Mouse (Mus musculus) intestine, embryonic 16.5 days (tissue): Measurements from ENCODE around the gene Elmo1. TPM values are rescaled to one million over a fixed set of nuclear protein-coding genes. Genes with fewer than 3 reads are reported as not detected.

Experiments used
- ATAC-seq: fragments of 200-750 bp; cut with Nextera tagmentation; 2 replicates; pipeline ENCODE4 v1.8.0; 2017; ENCODE audit warnings: moderate TSS enrichment, moderate library complexity
- H3K27ac ChIP-seq: fragments of 300-500 bp; sonication (generic); 2 replicates; pipeline ENCODE4 v1.5.1; 2014; ENCODE audit warnings: mild to moderate bottlenecking, low read length
- H3K27me3 ChIP-seq: fragments of 300-500 bp; sonication (generic); replicated peaks from 2 replicates; pipeline ENCODE4 v1.6.1; 2014; ENCODE audit warnings: low read length, control low read depth, mixed read lengths; ENCODE audit not compliant: control insufficient read depth, insufficient read depth
- H3K36me3 ChIP-seq: fragments of 300-500 bp; sonication (generic); 2 replicates; pipeline ENCODE4 v1.6.1; 2014; ENCODE audit warnings: low read length, control low read depth; ENCODE audit not compliant: control insufficient read depth, insufficient read depth
- H3K4me1 ChIP-seq: fragments of 300-500 bp; sonication (generic); 2 replicates; pipeline ENCODE4 v1.6.1; 2014; ENCODE audit warnings: low read length, control low read depth, mixed read lengths; ENCODE audit not compliant: control insufficient read depth, insufficient read depth
- H3K4me2 ChIP-seq: fragments of 300-500 bp; sonication (generic); 2 replicates; pipeline ENCODE4 v1.6.1; 2014; ENCODE audit warnings: low read depth, low read length, control low read depth
- H3K4me3 ChIP-seq: fragments of 300-500 bp; sonication (generic); 2 replicates; pipeline ENCODE4 v1.5.1; 2014; ENCODE audit warnings: mild to moderate bottlenecking, low read length
- H3K9ac ChIP-seq: fragments of 300-500 bp; sonication (generic); 2 replicates; pipeline ENCODE4 v1.6.1; 2014; ENCODE audit warnings: low read depth, low read length
- H3K9me3 ChIP-seq: fragments of 300-500 bp; sonication (generic); 2 replicates; pipeline ENCODE4 v1.6.1; 2016; ENCODE audit warnings: low read length, control low read depth; ENCODE audit not compliant: control insufficient read depth
- WGBS: fragments of 180-500 bp; shearing (Covaris S2); extraction: QIAGEN DNeasy Blood & Tissue Kit; methylation state at CpG from one replicate; pipeline ENCODE4 v1.1.7; 2014; 5-methylcytosine and 5-hydroxymethylcytosine counted together
- polyA plus RNA-seq: library from polyadenylated mRNA; unstranded; fragments of >200 nt; fragmentation: Nextera tagmentation; extraction: Ambion mirVana; gene quantifications from 2 replicates; pipeline ENCODE4 v1.2.1, GENCODE M21; 2015

The Elmo1 gene
- polyA plus RNA-seq, 1 experiment from 2014 or later, result 14.4 TPM

GRCm38 (mm10) chr13:20538216-20539070, 448.0 kb downstream of the Elmo1 start:
- no peak overlapping the region; the same call in 1 of the 2 replicates for H3K27ac ChIP-seq
- no peak for ATAC-seq
- H3K9me3 ChIP-seq, result no peaks in the 10 kb centered on the region
- no peak overlapping the region for H3K9ac ChIP-seq
- H3K4me3 ChIP-seq, result no peak overlapping the region
- WGBS, result 62% methylated on average over 12 of the region's 12 CpGs
- H3K4me2 ChIP-seq, result no peak overlapping the region
- H3K4me1 ChIP-seq, result no peaks in the 10 kb centered on the region
- H3K36me3 ChIP-seq, result no peaks in the 10 kb centered on the region
- H3K27me3 ChIP-seq, result no peaks in the 10 kb centered on the region

- H3K9ac ChIP-seq, result no peak overlapping the region
- H3K4me1 ChIP-seq, result no peaks in the 10 kb centered on the region
- no peak overlapping the region for H3K4me3 ChIP-seq
- WGBS, result 88% methylated on average over 2 of the region's 2 CpGs
- H3K27me3 ChIP-seq, result no peaks in the 10 kb centered on the region
- H3K27ac ChIP-seq, result no peak overlapping the region
- H3K4me2 ChIP-seq, result no peak overlapping the region
- H3K9me3 ChIP-seq, result no peaks in the 10 kb centered on the region
- no peak for ATAC-seq
- H3K36me3 ChIP-seq, result no peaks in the 10 kb centered on the region
Measured at GRCm38 (mm10) chr13:20539631-20540030, 449.2 kb downstream of the Elmo1 start.

- Histone ChIP-seq H3K27ac (no peak overlapping the region), H3K9me3 (no peaks in the 10 kb centered on the region), H3K36me3 (no peaks in the 10 kb centered on the region), H3K4me3 (no peak overlapping the region), H3K27me3 (no peaks in the 10 kb centered on the region), H3K9ac (no peak overlapping the region), H3K4me1 (no peaks in the 10 kb centered on the region), H3K4me2 (no peak overlapping the region)
- WGBS, result 82% methylated on average over 12 of the region's 12 CpGs
- no peak for ATAC-seq
Measured at GRCm38 (mm10) chr13:20546568-20547204, 456.3 kb downstream of the Elmo1 start.

GRCm38 (mm10) chr13:20549983-20550382, 459.6 kb downstream of the Elmo1 start:
- Histone ChIP-seq H3K27me3 (no peaks in the 10 kb centered on the region), H3K4me3 (no peak overlapping the region), H3K4me1 (no peaks in the 10 kb centered on the region), H3K36me3 (no peaks in the 10 kb centered on the region), H3K9ac (no peak overlapping the region), H3K27ac (no peak overlapping the region), H3K4me2 (no peak overlapping the region), H3K9me3 (no peaks in the 10 kb centered on the region)
- ATAC-seq, result no peak
- 57% methylated on average over 4 of the region's 4 CpGs for WGBS

- no peak overlapping the region for H3K4me2 ChIP-seq
- no peak for ATAC-seq
Measured at GRCm38 (mm10) chr13:20551559-20551958, 461.2 kb downstream of the Elmo1 start.

GRCm38 (mm10) chr13:20555853-20556452, 465.6 kb downstream of the Elmo1 start:
- ATAC-seq, result no peak
- 86% methylated on average over 4 of the region's 4 CpGs for WGBS
- Histone ChIP-seq H3K27me3 (no peaks in the 10 kb centered on the region), H3K4me1 (no peaks in the 10 kb centered on the region), H3K4me3 (no peak overlapping the region), H3K27ac (no peak overlapping the region), H3K4me2 (no peak overlapping the region), H3K9ac (no peak overlapping the region), H3K36me3 (no peaks in the 10 kb centered on the region), H3K9me3 (no peaks in the 10 kb centered on the region)

More at GRCm38 (mm10) chr13:20551559-20551958, 461.2 kb downstream of the Elmo1 start:
- H3K27me3 ChIP-seq, result no peaks in the 10 kb centered on the region
- H3K9ac ChIP-seq, result no peak overlapping the region
- no peaks in the 10 kb centered on the region for H3K4me1 ChIP-seq
- no peaks in the 10 kb centered on the region for H3K36me3 ChIP-seq
- no peak overlapping the region for H3K4me3 ChIP-seq
- H3K9me3 ChIP-seq, result no peaks in the 10 kb centered on the region
- H3K27ac ChIP-seq, result no peak overlapping the region
- 82% methylated on average over 1 of the region's 1 CpGs for WGBS

- WGBS, result 82% methylated on average over 10 of the region's 10 CpGs
- Histone ChIP-seq H3K27me3 (no peaks in the 10 kb centered on the region), H3K9ac (no peak overlapping the region), H3K9me3 (no peaks in the 10 kb centered on the region), H3K27ac (no peak overlapping the region), H3K36me3 (no peaks in the 10 kb centered on the region), H3K4me3 (no peak overlapping the region), H3K4me1 (no peaks in the 10 kb centered on the region), H3K4me2 (no peak overlapping the region)
- peak; percentile 81 for ATAC-seq
Measured at GRCm38 (mm10) chr13:20556739-20557138, 466.3 kb downstream of the Elmo1 start.

GRCm38 (mm10) chr13:20557156-20557555, 466.8 kb downstream of the Elmo1 start:
- WGBS, result 72% methylated on average over 8 of the region's 8 CpGs
- Histone ChIP-seq H3K4me2 (no peak overlapping the region), H3K4me1 (no peaks in the 10 kb centered on the region), H3K27ac (no peak overlapping the region), H3K4me3 (no peak overlapping the region), H3K9ac (no peak overlapping the region), H3K36me3 (no peaks in the 10 kb centered on the region), H3K9me3 (no peaks in the 10 kb centered on the region), H3K27me3 (no peaks in the 10 kb centered on the region)
- no peak; the same call in 1 of the 2 replicates for ATAC-seq

GRCm38 (mm10) chr13:20558376-20558775, 468.0 kb downstream of the Elmo1 start:
- Histone ChIP-seq H3K36me3 (no peaks in the 10 kb centered on the region), H3K4me2 (no peak overlapping the region), H3K4me3 (no peak overlapping the region), H3K4me1 (no peaks in the 10 kb centered on the region), H3K27me3 (no peaks in the 10 kb centered on the region), H3K9me3 (no peaks in the 10 kb centered on the region), H3K9ac (no peak overlapping the region), H3K27ac (no peak overlapping the region)
- 88% methylated on average over 2 of the region's 2 CpGs for whole genome bisulfite sequencing
- ATAC-seq, result no peak
